9 mouse cellular contexts compared by ENCODE assay signal in the genomic region with DNA sequence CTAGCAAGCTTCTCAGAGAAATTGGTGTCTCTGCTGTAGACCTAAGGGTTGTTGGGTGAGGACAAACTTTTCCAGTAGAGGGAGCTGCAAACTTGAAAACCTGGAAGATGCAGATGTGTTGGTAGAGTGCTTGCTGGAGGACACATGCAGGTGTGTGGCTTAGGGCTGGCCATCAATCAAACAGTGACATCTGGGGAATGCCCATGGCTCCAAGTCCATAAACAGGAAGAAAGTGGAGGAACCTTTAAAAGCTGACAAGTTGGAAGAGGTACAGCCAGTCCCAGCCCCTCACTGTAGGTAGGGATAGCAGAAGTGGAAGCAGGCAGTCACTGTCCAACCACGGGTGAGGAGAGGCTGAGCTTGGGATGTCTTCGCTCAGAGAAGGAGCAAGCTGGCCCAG. TPM values are rescaled to one million over a fixed set of nuclear protein-coding genes. Genes with fewer than 3 reads are reported as not detected.
DNase-seq lines count a peak whose midpoint lies in the region; ATAC-seq lines count a peak whose summit lies in the region.
"Had no signal": no experiment of that assay in that cellular context is flagged by ENCODE, and none has a peak within 500 bp of the region (broad histone marks: within the 10 kb centered on the region; RNA-seq: fewer than 3 reads in every experiment).

No protein-coding gene starts in this region.

- H3K4me2 ChIP-seq in neural tube, embryonic 13.5 days, result no peak overlapping the region
- H3K4me2 ChIP-seq: stomach, embryonic 15.5 days had no signal

- peak; percentile 75 to 76 for ATAC-seq in hematopoietic stem cell, adult 5-6 weeks (replicated peaks in 1 of 2; ENCODE audit: insufficient read depth in 1 of 2, low FRiP score in 2 of 2, low TSS enrichment in 1 of 2, low read depth in 1 of 2, poor library complexity in 2 of 2, severe bottlenecking in 2 of 2)
- peak; percentile 63; the same call in 1 of the 2 replicates for ATAC-seq in neural tube, embryonic 13.5 days (ENCODE audit: low read depth)

- DNase-seq in gastrocnemius, adult 18-20 months (ENCODE audit: low spot score), result peak; percentile 53
- DNase-seq in gastrocnemius, postnatal 14 days, result no peak
- DNase-seq in 3T3-L1 (ENCODE audit: low read depth, low spot score), result peak; percentile 74
- peak; percentile 55 for DNase-seq in T-cell, adult 2 months (ENCODE audit: low spot score)
- DNase-seq in layer of hippocampus, adult 9-11 months, result peak; percentile 39
- no peak for DNase-seq in gastrocnemius, postnatal 25 days

- no peak overlapping the region for H3K27ac ChIP-seq in neural tube, embryonic 13.5 days (replicated peaks)
- H3K27ac ChIP-seq: stomach, embryonic 15.5 days had no signal

- H3K4me1 ChIP-seq in neural tube, embryonic 13.5 days (replicated peaks), result no peaks in the 10 kb centered on the region
- H3K4me1 ChIP-seq: stomach, embryonic 15.5 days had no signal

- no peaks in the 10 kb centered on the region for H3K36me3 ChIP-seq in neural tube, embryonic 13.5 days
- H3K36me3 ChIP-seq: stomach, embryonic 15.5 days had no signal

- no peak overlapping the region for H3K4me3 ChIP-seq in neural tube, embryonic 13.5 days
- H3K4me3 ChIP-seq: stomach, embryonic 15.5 days had no signal

- no peaks in the 10 kb centered on the region for H3K9me3 ChIP-seq in neural tube, embryonic 13.5 days
- H3K9me3 ChIP-seq: stomach, embryonic 15.5 days had no signal

- WGBS in neural tube, embryonic 13.5 days, result 75% methylated on average over 2 of the region's 2 CpGs

- H3K9ac ChIP-seq in neural tube, embryonic 13.5 days, result no peak overlapping the region
- H3K9ac ChIP-seq: stomach, embryonic 15.5 days had no signal

- intact Hi-C loops in gastrocnemius, postnatal 14 days (cut with DNase I; ENCODE audit: low total_unique reads), result loop anchor here (5.0 kb wide), 1 partner anchor 90 kb away; no protein-coding TSS in a partner anchor

- H3K27me3 ChIP-seq in neural tube, embryonic 13.5 days, result no peaks in the 10 kb centered on the region
- H3K27me3 ChIP-seq: stomach, embryonic 15.5 days had no signal

RNA-seq across cellular contexts. Expression of gene Heatr4, which starts 12.5 kb away (rescaled TPM):
- not detected for total RNA-seq in gastrocnemius, adult 18-20 months (2021)
- total RNA-seq in gastrocnemius, postnatal 14 days (2021), result not detected
- not detected in 2 replicates for total RNA-seq in hematopoietic stem cell, adult 5-6 weeks (2017)
- polyA plus RNA-seq in neural tube, embryonic 13.5 days (2015; fragmentation: Nextera tagmentation; extraction: Ambion mirVana), result not detected in 2 replicates
- total RNA-seq in gastrocnemius, postnatal 25 days (2021), result not detected

RNA-seq across cellular contexts. Expression of gene Acot2, which starts 15.5 kb away (rescaled TPM):
- total RNA-seq in gastrocnemius, adult 18-20 months (2021), result 10 to 100 TPM; 17.0 to 23.3 TPM
- total RNA-seq in gastrocnemius, postnatal 14 days (2021), result 10 to 100 TPM; 12.8 to 20.2 TPM
- 23.0 and 25.0 TPM in 2 replicates for total RNA-seq in hematopoietic stem cell, adult 5-6 weeks (2017)
- 15.0 and 17.8 TPM in 2 replicates for polyA plus RNA-seq in neural tube, embryonic 13.5 days (2015; fragmentation: Nextera tagmentation; extraction: Ambion mirVana)
- 10 to 100 TPM; 12.6 to 13.9 TPM for total RNA-seq in gastrocnemius, postnatal 25 days (2021)

RNA-seq across cellular contexts. Expression of gene Riox1, which starts 21.7 kb away (rescaled TPM):
- total RNA-seq in gastrocnemius, adult 18-20 months (2021), result 1 to 10 TPM; 3.1 to 3.7 TPM
- total RNA-seq in gastrocnemius, postnatal 14 days (2021), result 1 to 10 TPM; 3.3 to 3.7 TPM
- total RNA-seq in hematopoietic stem cell, adult 5-6 weeks (2017), result 12.8 and 14.8 TPM in 2 replicates
- polyA plus RNA-seq in neural tube, embryonic 13.5 days (2015; fragmentation: Nextera tagmentation; extraction: Ambion mirVana), result 11.2 and 12.4 TPM in 2 replicates
- total RNA-seq in gastrocnemius, postnatal 25 days (2021), result 1 to 10 TPM; 2.3 to 2.9 TPM

RNA-seq across cellular contexts. Expression of gene Acot1, which starts 37.2 kb away (rescaled TPM):
- total RNA-seq in gastrocnemius, adult 18-20 months (2021), result 1 to 10 TPM; 3.1 to 3.3 TPM
- 1 to 10 TPM; 5.7 to 8.0 TPM for total RNA-seq in gastrocnemius, postnatal 14 days (2021)
- 39.0 and 44.3 TPM in 2 replicates for total RNA-seq in hematopoietic stem cell, adult 5-6 weeks (2017)
- 86.3 and 101 TPM in 2 replicates for polyA plus RNA-seq in neural tube, embryonic 13.5 days (2015; fragmentation: Nextera tagmentation; extraction: Ambion mirVana)
- total RNA-seq in gastrocnemius, postnatal 25 days (2021), result 1 to 10 TPM in 1 of 2 experiments, under 1 TPM in 1; 0.83 to 4.1 TPM

RNA-seq across cellular contexts. Expression of gene Numb, which starts 50.4 kb away (rescaled TPM):
- total RNA-seq in gastrocnemius, adult 18-20 months (2021), result 10 to 100 TPM; 16.3 to 19.4 TPM
- total RNA-seq in gastrocnemius, postnatal 14 days (2021), result 10 to 100 TPM; 16.4 to 16.7 TPM
- 27.5 and 29.7 TPM in 2 replicates for total RNA-seq in hematopoietic stem cell, adult 5-6 weeks (2017)
- 21.6 and 25.7 TPM in 2 replicates for polyA plus RNA-seq in neural tube, embryonic 13.5 days (2015; fragmentation: Nextera tagmentation; extraction: Ambion mirVana)
- 10 to 100 TPM; 14.3 to 14.9 TPM for total RNA-seq in gastrocnemius, postnatal 25 days (2021)

Comparison
In these comparisons a context has a peak if more than half of its experiments do, and no peak if none do; other contexts are left out.
1. DNase-seq: peak in gastrocnemius, adult 18-20 months (single experiment), 3T3-L1 (single experiment), T-cell, adult 2 months (single experiment) and layer of hippocampus, adult 9-11 months (single experiment); none in gastrocnemius, postnatal 14 days (single experiment) and gastrocnemius, postnatal 25 days (single experiment).